Mouse (Mus musculus) hindbrain, embryonic 15.5 days (tissue): ENCODE results near the gene Osgepl1. TPM values are rescaled to one million over a fixed set of nuclear protein-coding genes. Genes with fewer than 3 reads are reported as not detected.
A peak's percentile ranks its signal among the peaks of the same experiment; 100 is the strongest.
"Not testable (repeated sequence)": the region's sequence is repeated elsewhere in the genome, so short reads cannot be mapped to it uniquely, and the experiment has no call there.

Experiments used
- ATAC-seq: fragments of 200-750 bp; cut with Nextera tagmentation; 2 replicates; pipeline ENCODE4 v1.8.0; 2017; ENCODE audit warnings: low read depth, moderate number of reproducible peaks, moderate TSS enrichment; ENCODE audit not compliant: low FRiP score
- H3K27ac ChIP-seq: fragments of 300-500 bp; sonication (generic); replicated peaks from 2 replicates; pipeline ENCODE4 v1.5.1; 2015; ENCODE audit warnings: mild to moderate bottlenecking, inconsistent platforms
- H3K27me3 ChIP-seq: fragments of 300-500 bp; sonication (generic); 2 replicates; pipeline ENCODE4 v1.6.1; 2015; ENCODE audit warnings: control low read depth, inconsistent platforms
- H3K36me3 ChIP-seq: fragments of 300-500 bp; sonication (generic); 2 replicates; pipeline ENCODE4 v1.6.1; 2015; ENCODE audit warnings: control low read depth, inconsistent platforms
- H3K4me1 ChIP-seq: fragments of 300-500 bp; sonication (generic); replicated peaks from 2 replicates; pipeline ENCODE4 v1.6.1; 2015; ENCODE audit warnings: control low read depth, inconsistent platforms
- H3K4me2 ChIP-seq: fragments of 300-500 bp; sonication (generic); 2 replicates; pipeline ENCODE4 v1.6.1; 2015; ENCODE audit warnings: moderate library complexity, mild to moderate bottlenecking, inconsistent platforms
- H3K4me3 ChIP-seq: fragments of 300-500 bp; sonication (generic); 2 replicates; pipeline ENCODE4 v1.5.1; 2015; ENCODE audit warnings: mild to moderate bottlenecking, inconsistent platforms
- H3K9ac ChIP-seq: fragments of 300-500 bp; sonication (generic); 2 replicates; pipeline ENCODE4 v1.6.1; 2015; ENCODE audit warnings: inconsistent platforms
- H3K9me3 ChIP-seq: fragments of 300-500 bp; sonication (generic); 2 replicates; pipeline ENCODE4 v1.6.1; 2016; ENCODE audit warnings: control low read depth, inconsistent platforms
- WGBS: fragments of 180-500 bp; shearing (Covaris S2); methylation state at CpG from one replicate; pipeline ENCODE4 v1.1.7; 2015; 5-methylcytosine and 5-hydroxymethylcytosine counted together
- polyA plus RNA-seq: library from polyadenylated mRNA; unstranded; fragments of >200 nt; fragmentation: Nextera tagmentation; extraction: Ambion mirVana; gene quantifications from 2 replicates; pipeline ENCODE4 v1.2.1, GENCODE M21; 2015

The Osgepl1 gene
- polyA plus RNA-seq, 1 experiment from 2014 or later, result 19.0 TPM

GRCm38 (mm10) chr1:53333527-53333926 lies 20.1 kb downstream of the Osgepl1 start:
- not testable (repeated sequence) for H3K4me1 ChIP-seq, H3K27me3 ChIP-seq, H3K9ac ChIP-seq, H3K9me3 ChIP-seq, H3K27ac ChIP-seq, ATAC-seq, H3K36me3 ChIP-seq, H3K4me2 ChIP-seq, H3K4me3 ChIP-seq
- WGBS, result 82% methylated on average over 5 of the region's 5 CpGs

- no peaks in the 10 kb centered on the region for H3K27me3 ChIP-seq
Observed at GRCm38 (mm10) chr1:53335465-53335864, 22.0 kb downstream of the Osgepl1 start.

GRCm38 (mm10) chr1:53337403-53337802 lies 24.0 kb downstream of the Osgepl1 start:
- H3K4me2 ChIP-seq, ATAC-seq, H3K4me1 ChIP-seq, H3K27ac ChIP-seq, H3K27me3 ChIP-seq, H3K4me3 ChIP-seq, H3K9ac ChIP-seq: not testable (repeated sequence)
- Histone ChIP-seq H3K9me3 (0 out of 2 replicates have a peak, but pooled peaks cover 10% of the 10 kb centered on the region), H3K36me3 (peaks cover 23% of the 10 kb centered on the region)
- WGBS, result 75% methylated on average over 2 of the region's 2 CpGs

More at GRCm38 (mm10) chr1:53335465-53335864, 22.0 kb downstream of the Osgepl1 start:
- Histone ChIP-seq H3K27ac (no peak overlapping the region), H3K36me3 (peaks cover 3% of the 10 kb centered on the region), H3K4me3 (no peak overlapping the region), H3K4me2 (no peak overlapping the region), H3K9me3 (no peaks in the 10 kb centered on the region), H3K4me1 (no peaks in the 10 kb centered on the region), H3K9ac (no peak overlapping the region)
- no peak for ATAC-seq

- Histone ChIP-seq H3K4me1 (no peaks in the 10 kb centered on the region), H3K9me3 (0 out of 2 replicates have a peak, but pooled peaks cover 10% of the 10 kb centered on the region), H3K27ac (no peak overlapping the region), H3K36me3 (peaks cover 52% of the 10 kb centered on the region), H3K27me3 (no peaks in the 10 kb centered on the region), H3K4me2 (no peak overlapping the region), H3K9ac (no peak overlapping the region), H3K4me3 (no peak overlapping the region)
- ATAC-seq, result no peak
- 96% methylated on average over 2 of the region's 2 CpGs for WGBS
Observed at GRCm38 (mm10) chr1:53341071-53341470, 27.6 kb downstream of the Osgepl1 start.

- peaks cover 15% of the 10 kb centered on the region for H3K36me3 ChIP-seq
- no peaks in the 10 kb centered on the region for H3K9me3 ChIP-seq
- WGBS, result under 1% methylated on average over 43 of the region's 44 CpGs
- peaks cover 9% of the 10 kb centered on the region for H3K4me1 ChIP-seq
- H3K27me3 ChIP-seq, result no peaks in the 10 kb centered on the region
- peak within 1 kb of the TSS; percentile 58 for H3K4me2 ChIP-seq
- ATAC-seq, result peak; percentile 100
- peak within 1 kb of the TSS; percentile 89 for H3K4me3 ChIP-seq
- peak within 1 kb of the TSS; percentile 93 for H3K27ac ChIP-seq
- peak within 1 kb of the TSS; percentile 95 for H3K9ac ChIP-seq
Observed at GRCm38 (mm10) chr1:53352327-53353261, 39.2 kb downstream of the Osgepl1 start, which contains the start of the genes Asdurf, Gm28551 and Asnsd1. Asdurf (minus strand) TSS chr1:53352619. Gm28551 (minus strand) TSS chr1:53352667. Asnsd1 (minus strand) TSS chr1:53352752.

- H3K27me3 ChIP-seq, result no peaks in the 10 kb centered on the region
Observed at GRCm38 (mm10) chr1:53358988-53359387, 45.6 kb downstream of the Osgepl1 start.

More at GRCm38 (mm10) chr1:53358988-53359387, 45.6 kb downstream of the Osgepl1 start:
- no peak overlapping the region for H3K9ac ChIP-seq
- H3K4me3 ChIP-seq, result no peak overlapping the region
- no peaks in the 10 kb centered on the region for H3K9me3 ChIP-seq
- H3K36me3 ChIP-seq, result no peaks in the 10 kb centered on the region
- no peak overlapping the region for H3K27ac ChIP-seq
- ATAC-seq, result no peak
- no peak overlapping the region for H3K4me2 ChIP-seq
- H3K4me1 ChIP-seq, result no peaks in the 10 kb centered on the region

Other genes with a start within 250 kb of the Osgepl1 start
- gene 1700019A02Rik, start 126.0 kb upstream of the Osgepl1 start, polyA plus RNA-seq, result not detected in 2 replicates
- 9.5 and 10.5 TPM in 2 replicates for gene Pms1, start 16.6 kb upstream of the Osgepl1 start, polyA plus RNA-seq
- gene Ormdl1, start 16.5 kb upstream of the Osgepl1 start, polyA plus RNA-seq, result 50.4 and 51.8 TPM in 2 replicates
- not detected in 2 replicates for gene Gm28778, start 16.5 kb upstream of the Osgepl1 start, polyA plus RNA-seq
- gene Asdurf, start 39.0 kb downstream of the Osgepl1 start, polyA plus RNA-seq, result 4.3 and 7.9 TPM in 2 replicates
- 1.9 and 2.4 TPM in 2 replicates for gene Gm28551, start 39.0 kb downstream of the Osgepl1 start, polyA plus RNA-seq
- 50.6 and 56.7 TPM in 2 replicates for gene Asnsd1, start 39.1 kb downstream of the Osgepl1 start, polyA plus RNA-seq